Mouse (Mus musculus) E14TG2a.4 (cell line): Measurements from ENCODE around the gene G430095P16Rik.

Source experiments
- CTCF ChIP-seq: conservative IDR thresholded peaks from 2 replicates; pipeline ENCODE4 v1.5.1; 2014; ENCODE audit warnings: low read length
- NANOG ChIP-seq: IDR thresholded peaks from 2 replicates; pipeline ENCODE4 v1.6.1; 2014; ENCODE audit warnings: borderline replicate concordance, low read length, mixed read lengths
- POU5F1 ChIP-seq: IDR thresholded peaks from 2 replicates; pipeline ENCODE4 v1.6.1; 2014; ENCODE audit warnings: low read length, borderline replicate concordance

DNA sequence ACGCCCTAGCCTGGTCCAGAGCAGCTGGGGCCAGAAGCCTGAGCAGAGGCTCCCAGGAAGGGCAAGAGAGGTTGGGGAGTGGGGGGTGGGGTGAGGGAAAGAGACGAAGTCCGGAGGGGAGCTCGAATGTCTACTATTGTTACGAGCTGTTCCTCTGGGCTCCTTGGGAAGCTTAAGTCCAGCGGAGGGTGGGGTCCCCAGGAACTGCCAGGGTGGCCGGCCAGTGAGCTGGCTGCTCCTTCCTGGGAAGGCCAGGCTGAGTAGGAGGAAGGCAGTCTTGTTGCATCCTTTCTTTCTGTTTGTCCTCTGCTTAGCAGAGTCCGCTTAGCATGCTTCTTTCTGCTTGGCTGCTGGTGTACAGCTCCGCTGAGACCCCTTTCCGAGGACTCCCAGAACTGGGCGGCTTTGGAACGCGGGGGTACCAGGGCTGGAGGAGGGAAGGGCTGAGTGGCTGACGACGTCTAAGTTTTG lies 14.7 kb upstream of the G430095P16Rik start:
- TF ChIP-seq CTCF = no peak
- TF ChIP-seq NANOG = no peak
- TF ChIP-seq POU5F1 = no peak
